Mouse (Mus musculus) liver, adult 2 months (tissue): ENCODE measurements around the gene Cdc34.

Source experiments
- CTCF ChIP-seq: fragments of 200-500 bp; IDR thresholded peaks from 2 replicates; pipeline ENCODE4 v1.5.1; 2011; ENCODE audit warnings: low read depth, low read length, control low read depth
- POLR2A ChIP-seq: fragments of 200-500 bp; IDR thresholded peaks from 2 replicates; pipeline ENCODE4 v1.6.1; 2011; ENCODE audit warnings: low read length, control low read depth; ENCODE audit not compliant: insufficient read depth; ENCODE audit errors: extremely low read depth

DNA sequence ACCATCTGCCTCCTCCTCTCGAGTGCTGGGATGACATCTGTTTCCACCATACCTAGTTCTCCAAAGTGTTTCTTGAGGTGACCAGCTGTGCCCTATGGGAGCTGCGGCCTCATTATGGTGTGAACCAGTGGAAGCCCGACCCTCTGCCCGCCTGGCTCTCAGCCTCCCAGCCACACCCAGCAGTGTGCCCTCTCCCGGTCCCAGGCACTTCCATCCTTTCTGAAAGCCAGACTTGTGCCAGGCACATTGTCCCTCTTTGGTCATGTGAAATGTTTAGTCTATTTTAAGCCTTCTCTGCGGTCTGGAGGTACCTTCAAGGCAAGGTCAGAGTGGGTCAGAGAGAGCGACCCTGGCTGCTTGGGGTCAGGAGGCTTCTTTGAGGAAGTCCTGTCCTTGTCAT, 41.7 kb downstream of the Cdc34 start:
- no peak for TF ChIP-seq POLR2A
- no peak for TF ChIP-seq CTCF
